Mouse (Mus musculus): ENCODE results near the gene Zfp825. TPM values are rescaled to one million over a fixed set of nuclear protein-coding genes. Genes with fewer than 3 reads are reported as not detected.
"Not testable (repeated sequence)": the region's sequence is repeated elsewhere in the genome, so short reads cannot be mapped to it uniquely, and the experiment has no call there.

Gene Zfp825
- 1 to 10 TPM; 5.2 to 5.6 TPM for total RNA-seq (2021)
- 2.1 and 4.3 TPM in 2 replicates for polyA plus RNA-seq (2012; rRNA removed)
- long read RNA-seq, partial matches to known transcripts: 0 of 1 reads
- long read RNA-seq, other reads (novel, unspliced or antisense): 0 of 1 reads

DNA sequence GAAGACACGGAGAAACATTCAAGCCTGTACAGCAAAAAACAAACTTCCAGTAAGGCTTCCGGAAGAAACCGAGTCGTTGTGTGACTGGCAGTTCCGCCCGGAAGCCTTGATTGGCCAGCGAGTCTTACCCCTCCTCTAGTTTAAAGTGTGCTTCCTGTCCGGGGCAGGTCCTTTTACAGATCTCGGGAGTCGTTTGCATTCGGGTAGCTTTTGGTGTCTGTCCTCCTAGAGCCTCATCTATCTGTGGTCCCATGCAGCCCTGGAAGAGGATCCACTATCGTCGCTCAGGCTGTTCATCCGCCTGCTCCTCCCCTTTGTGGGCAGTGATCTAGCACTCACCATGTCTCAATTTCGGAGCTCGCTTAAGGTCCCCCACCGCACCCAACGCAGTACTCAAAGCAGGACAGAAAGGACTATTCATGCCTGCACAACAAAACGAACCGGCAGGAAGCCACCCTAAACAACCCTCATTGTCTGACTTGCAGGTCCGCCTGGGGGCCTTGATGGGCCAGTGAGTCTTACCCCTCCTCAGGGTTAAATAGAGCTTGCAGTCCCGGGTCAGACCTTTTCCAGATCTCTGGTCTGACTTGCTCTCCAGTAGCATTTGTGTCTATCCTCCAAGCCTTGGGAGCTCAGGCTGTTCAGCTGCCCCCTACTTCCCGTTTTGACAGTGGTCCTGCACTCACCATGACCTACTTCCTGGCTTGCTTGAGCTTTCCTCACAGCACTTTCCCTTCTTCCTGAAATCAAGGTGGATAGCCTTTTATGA, at the start of gene Zfp825:
Gene Zfp825, minus strand, starts transcription at position 82 of the 769 bp plus-strand sequence.
- H3K36me3 ChIP-seq (ENCODE audit: control insufficient read depth, insufficient read depth, low read length): no peaks in the 10 kb centered on the region
- intact Hi-C loops (cut with DNase I): loop anchor here (1.0 kb wide), 1 partner anchor 29 kb away; no protein-coding TSS in a partner anchor
- under 1% methylated on average over 23 of the region's 23 CpGs for WGBS
- H3K79me2 ChIP-seq (replicated peaks; ENCODE audit: control insufficient read depth, insufficient read depth, low read length): 0 out of 2 replicates have a peak, but pooled peaks cover 1% of the 10 kb centered on the region
- H3K27ac ChIP-seq: peak within 1 kb of the TSS; percentile 68
- peak within 1 kb of the TSS; percentile 78 for H3K9ac ChIP-seq (ENCODE audit: low read depth, low read length)
- H3K4me1 ChIP-seq (ENCODE audit: control insufficient read depth, insufficient read depth, low read length): peaks cover 3% of the 10 kb centered on the region
- H3K4me3 ChIP-seq: peak within 1 kb of the TSS; percentile 58
- H3K27me3 ChIP-seq (ENCODE audit: control insufficient read depth, insufficient read depth, low read length): no peaks in the 10 kb centered on the region
- TF ChIP-seq POLR2A (IDR thresholded peaks at IDR 0.05; ENCODE audit: insufficient read depth, low read depth, low read length) (peak; percentile 87), EP300 (IDR thresholded peaks at IDR 0.05; ENCODE audit: insufficient read depth, low read depth, low read length) (0 out of 2 replicates have a peak, but pooled peaks have one; percentile 39), CTCF (IDR thresholded peaks at IDR 0.05) (no peak)
- DNase-seq: peak; percentile 72 to 82

DNA sequence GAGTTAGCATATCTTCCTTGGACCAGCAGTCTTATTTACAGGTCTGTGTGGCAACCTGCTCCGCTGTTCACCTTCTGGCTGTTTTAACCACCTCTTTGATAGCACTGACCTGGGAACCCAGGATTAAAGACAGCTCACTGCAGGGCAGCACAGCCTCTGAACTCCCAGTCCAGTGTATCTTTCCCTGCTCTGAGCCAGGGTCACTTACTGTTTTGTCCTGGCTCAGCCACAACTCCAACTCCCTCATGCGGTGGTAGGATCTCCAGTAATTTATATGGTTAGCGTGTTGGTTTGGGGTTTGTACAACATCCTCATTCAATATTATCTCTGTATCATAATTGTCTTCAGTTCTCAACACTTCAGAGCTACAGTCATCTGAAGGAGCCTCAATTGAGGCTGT, 41.6 kb upstream of the Zfp825 start:
- intact Hi-C loops (cut with DNase I): loop anchor here (2.0 kb wide), 1 partner anchor 195 kb away; no protein-coding TSS in a partner anchor
- DNase-seq; H3K9ac ChIP-seq (ENCODE audit: low read depth, low read length); H3K27ac ChIP-seq; H3K79me2 ChIP-seq (replicated peaks; ENCODE audit: control insufficient read depth, insufficient read depth, low read length); H3K36me3 ChIP-seq (ENCODE audit: control insufficient read depth, insufficient read depth, low read length); H3K4me3 ChIP-seq; H3K4me1 ChIP-seq (ENCODE audit: control insufficient read depth, insufficient read depth, low read length); H3K27me3 ChIP-seq (ENCODE audit: control insufficient read depth, insufficient read depth, low read length): not testable (repeated sequence)
- WGBS: 87% methylated on average over 3 of the region's 3 CpGs

DNA sequence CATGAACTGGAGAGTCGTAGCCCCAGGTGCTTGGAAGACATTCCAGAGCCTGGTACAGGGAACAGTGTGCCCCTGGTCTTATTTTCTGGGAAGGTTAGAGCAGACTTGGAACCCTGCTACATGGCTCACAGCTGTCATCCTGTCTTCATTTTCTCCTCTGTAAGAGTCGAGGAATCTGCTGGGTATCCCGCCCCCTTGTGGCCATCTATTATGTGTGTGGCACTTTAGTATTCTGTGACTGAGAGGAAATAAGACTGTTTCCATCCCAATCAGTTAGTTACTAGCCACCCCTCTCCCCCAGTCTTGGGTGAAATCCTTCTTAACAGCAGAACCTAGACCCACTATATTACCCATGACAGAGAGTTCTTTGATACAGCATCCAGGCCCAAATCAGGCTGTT, 41.1 kb upstream of the Zfp825 start:
- not testable (repeated sequence) for H3K9ac ChIP-seq (ENCODE audit: low read depth, low read length); H3K36me3 ChIP-seq (ENCODE audit: control insufficient read depth, insufficient read depth, low read length); H3K27ac ChIP-seq; H3K27me3 ChIP-seq (ENCODE audit: control insufficient read depth, insufficient read depth, low read length); H3K4me3 ChIP-seq; H3K79me2 ChIP-seq (replicated peaks; ENCODE audit: control insufficient read depth, insufficient read depth, low read length); H3K4me1 ChIP-seq (ENCODE audit: control insufficient read depth, insufficient read depth, low read length)
- 11% methylated on average over 3 of the region's 3 CpGs for WGBS
- peak; percentile 30 to 35 for DNase-seq
- peak; percentile 66 for TF ChIP-seq CTCF (IDR thresholded peaks at IDR 0.05)
- intact Hi-C loops (cut with DNase I): loop anchor here (2.0 kb wide), 1 partner anchor 194 kb away; no protein-coding TSS in a partner anchor

DNA sequence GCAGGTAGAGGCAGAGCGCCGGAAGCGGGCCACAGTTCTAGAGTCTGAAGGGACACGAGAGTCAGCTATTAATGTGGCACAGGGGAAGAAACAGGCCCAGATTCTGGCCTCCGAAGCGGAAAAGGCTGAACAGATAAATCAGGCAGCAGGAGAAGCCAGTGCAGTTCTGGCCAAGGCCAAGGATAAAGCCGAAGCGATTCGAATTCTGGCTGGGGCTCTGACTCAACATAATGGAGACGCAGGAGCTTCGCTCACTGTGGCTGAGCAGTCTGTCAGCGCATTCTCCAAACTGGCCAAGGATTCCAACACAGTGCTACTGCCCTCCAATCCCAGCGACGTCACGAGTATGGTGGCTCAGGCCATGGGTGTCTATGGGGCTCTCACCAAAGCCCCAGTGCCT, 40.3 kb upstream of the Zfp825 start:
- Histone ChIP-seq H3K79me2 (replicated peaks; ENCODE audit: control insufficient read depth, insufficient read depth, low read length) (no peaks in the 10 kb centered on the region), H3K9ac (ENCODE audit: low read depth, low read length) (no peak overlapping the region), H3K4me3 (no peak overlapping the region), H3K27me3 (ENCODE audit: control insufficient read depth, insufficient read depth, low read length) (no peaks in the 10 kb centered on the region), H3K36me3 (ENCODE audit: control insufficient read depth, insufficient read depth, low read length) (no peaks in the 10 kb centered on the region), H3K27ac (no peak overlapping the region), H3K4me1 (ENCODE audit: control insufficient read depth, insufficient read depth, low read length) (no peaks in the 10 kb centered on the region)
- intact Hi-C loops (cut with DNase I): loop anchor here (2.0 kb wide), 1 partner anchor 193 kb away; no protein-coding TSS in a partner anchor
- TF ChIP-seq POLR2A (IDR thresholded peaks at IDR 0.05; ENCODE audit: insufficient read depth, low read depth, low read length) (no peak), CTCF (IDR thresholded peaks at IDR 0.05) (no peak), EP300 (IDR thresholded peaks at IDR 0.05; ENCODE audit: insufficient read depth, low read depth, low read length) (no peak)
- WGBS: 89% methylated on average over 15 of the region's 15 CpGs
- DNase-seq: no peak

DNA sequence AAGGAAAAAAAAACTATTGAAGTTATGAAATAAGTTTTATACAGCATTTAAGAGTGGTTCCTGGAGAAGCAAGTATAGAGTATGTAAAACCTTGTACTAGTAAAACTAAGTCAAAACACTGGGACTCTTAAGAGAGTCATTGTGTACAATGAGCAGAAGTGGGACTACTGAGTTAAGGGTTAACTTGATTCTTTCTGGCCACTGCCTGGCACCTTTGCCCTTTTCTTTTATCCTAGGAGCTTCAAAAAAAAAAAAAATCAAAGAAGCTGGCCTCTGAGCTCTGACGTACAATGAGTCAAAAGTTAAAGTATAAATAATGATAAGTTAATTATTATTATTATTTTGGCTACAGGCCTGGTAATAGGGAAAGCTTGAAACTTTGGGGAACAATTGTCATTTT, 37.5 kb upstream of the Zfp825 start:
- not testable (repeated sequence) for H3K4me1 ChIP-seq (ENCODE audit: control insufficient read depth, insufficient read depth, low read length)
- 65% methylated on average over 1 of the region's 1 CpGs for WGBS

DNA sequence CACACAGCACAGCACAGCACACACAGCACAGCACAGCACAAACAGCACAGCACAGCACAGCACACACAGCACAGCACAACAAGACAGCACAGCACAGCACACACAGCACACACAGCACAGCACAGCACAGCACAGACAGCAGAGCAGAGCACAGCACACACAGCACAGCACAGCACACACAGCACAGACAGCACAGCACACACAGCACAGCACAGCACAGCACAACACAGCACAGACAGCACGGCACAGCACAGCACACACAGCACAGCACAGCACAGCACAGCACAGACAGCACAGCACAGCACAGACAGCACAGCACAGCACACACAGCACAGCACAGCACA, 35.6 kb upstream of the Zfp825 start:
- H3K4me1 ChIP-seq (ENCODE audit: control insufficient read depth, insufficient read depth, low read length); DNase-seq; H3K36me3 ChIP-seq (ENCODE audit: control insufficient read depth, insufficient read depth, low read length); H3K79me2 ChIP-seq (replicated peaks; ENCODE audit: control insufficient read depth, insufficient read depth, low read length); intact Hi-C loops (cut with DNase I); H3K27me3 ChIP-seq (ENCODE audit: control insufficient read depth, insufficient read depth, low read length); H3K4me3 ChIP-seq; H3K27ac ChIP-seq; H3K9ac ChIP-seq (ENCODE audit: low read depth, low read length): not testable (repeated sequence)
- 8% methylated on average over 1 of the region's 1 CpGs for WGBS

More for the DNA sequence above, 37.5 kb upstream of the Zfp825 start:
- H3K4me3 ChIP-seq; H3K27ac ChIP-seq; DNase-seq; H3K79me2 ChIP-seq (replicated peaks; ENCODE audit: control insufficient read depth, insufficient read depth, low read length); H3K36me3 ChIP-seq (ENCODE audit: control insufficient read depth, insufficient read depth, low read length); H3K9ac ChIP-seq (ENCODE audit: low read depth, low read length); intact Hi-C loops (cut with DNase I); H3K27me3 ChIP-seq (ENCODE audit: control insufficient read depth, insufficient read depth, low read length): not testable (repeated sequence)

DNA sequence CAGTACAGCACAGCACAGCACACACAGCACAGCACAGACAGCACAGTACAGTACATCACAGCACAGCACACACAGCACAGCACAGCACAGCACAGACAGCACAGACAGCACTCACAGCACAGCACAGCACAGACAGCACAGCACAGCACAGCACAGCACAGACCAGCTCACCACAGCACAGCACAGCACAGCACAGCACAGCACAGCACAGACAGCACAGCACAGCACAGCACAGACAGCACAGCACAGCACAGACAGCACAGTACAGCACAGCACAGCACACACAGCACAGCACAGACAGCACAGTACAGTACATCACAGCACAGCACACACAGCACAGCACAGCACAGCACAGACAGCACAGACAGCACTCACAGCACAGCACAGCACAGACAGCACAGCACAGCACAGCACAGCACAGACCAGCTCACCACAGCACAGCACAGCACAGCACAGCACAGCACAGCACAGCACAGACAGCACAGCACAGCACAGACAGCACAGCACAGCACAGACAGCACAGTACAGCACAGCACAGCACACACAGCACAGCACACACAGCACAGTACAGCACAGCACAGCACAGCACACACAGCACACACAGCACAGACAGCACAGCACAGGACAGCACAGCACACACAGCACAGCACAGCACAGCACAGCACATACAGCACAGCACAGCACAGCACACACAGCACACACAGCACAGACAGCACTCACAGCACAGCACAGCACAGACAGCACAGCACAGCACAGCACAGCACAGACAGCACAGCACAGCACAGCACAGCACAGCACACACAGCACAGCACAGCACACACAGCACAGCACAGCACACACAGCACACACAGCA, 35.0 kb upstream of the Zfp825 start:
- intact Hi-C loops (cut with DNase I); H3K4me1 ChIP-seq (ENCODE audit: control insufficient read depth, insufficient read depth, low read length); DNase-seq; H3K36me3 ChIP-seq (ENCODE audit: control insufficient read depth, insufficient read depth, low read length); H3K9ac ChIP-seq (ENCODE audit: low read depth, low read length); H3K27ac ChIP-seq; H3K79me2 ChIP-seq (replicated peaks; ENCODE audit: control insufficient read depth, insufficient read depth, low read length); H3K27me3 ChIP-seq (ENCODE audit: control insufficient read depth, insufficient read depth, low read length); H3K4me3 ChIP-seq: not testable (repeated sequence)
